Mouse (Mus musculus) layer of hippocampus, adult 2 months (tissue): ENCODE results near the gene Jhy. TPM values are rescaled to one million over a fixed set of nuclear protein-coding genes. Genes with fewer than 3 reads are reported as not detected.

ENCODE experiments used
- DNase-seq, 2 experiments: peaks; one replicate each; pipeline ENCODE4 v3.0.0; 2022; ENCODE audit warnings: low spot score in 2 of 2
- H3K27ac ChIP-seq: fragments of 200-600 bp; 2 replicates; pipeline ENCODE4 v1.8.1; 2022
- H3K4me3 ChIP-seq: fragments of 200-600 bp; 2 replicates; pipeline ENCODE4 v1.8.1; 2022; ENCODE audit warnings: mild to moderate bottlenecking
- CTCF ChIP-seq: fragments of 200-600 bp; conservative IDR thresholded peaks from 2 replicates; pipeline ENCODE4 v1.8.1; 2022; ENCODE audit warnings: antibody characterized with exemption, mild to moderate bottlenecking, moderate library complexity
- total RNA-seq, 2 experiments: library from RNA; stranded (reverse); gene quantifications; 2 replicates each; pipeline ENCODE4 v1.2.3; 2021

The Jhy gene
- total RNA-seq, 2 experiments from 2014 or later: 0.33 to 0.69 TPM

GRCm38 (mm10) chr9:40871369-40872155, 92.4 kb downstream of the Jhy start:
- Histone ChIP-seq H3K4me3 (peak overlapping the region; percentile 6; the same call in 1 of the 2 replicates), H3K27ac (no peak overlapping the region)

GRCm38 (mm10) chr9:40870331-40870730, 93.6 kb downstream of the Jhy start:
- Histone ChIP-seq H3K27ac (no peak overlapping the region), H3K4me3 (no peak overlapping the region)
- no peak for TF ChIP-seq CTCF
- no peak for DNase-seq

More at GRCm38 (mm10) chr9:40871369-40872155, 92.4 kb downstream of the Jhy start:
- no peak for DNase-seq
- TF ChIP-seq CTCF: no peak

- H3K27ac ChIP-seq: no peak overlapping the region
- no peak for TF ChIP-seq CTCF
- no peak for DNase-seq
- peak overlapping the region; percentile 46 for H3K4me3 ChIP-seq
These were observed 104.7 kb downstream of the Jhy start for GRCm38 (mm10) chr9:40859196-40859595.

- DNase-seq: peak in 1 of 2 experiments; percentile 10
- H3K4me3 ChIP-seq: peak overlapping the region; percentile 46
- TF ChIP-seq CTCF: no peak
- H3K27ac ChIP-seq: peak overlapping the region; percentile 64
These were observed 105.3 kb downstream of the Jhy start for GRCm38 (mm10) chr9:40858461-40859160.

GRCm38 (mm10) chr9:40851515-40851914, 112.4 kb downstream of the Jhy start:
- TF ChIP-seq CTCF: no peak

More at GRCm38 (mm10) chr9:40851515-40851914, 112.4 kb downstream of the Jhy start:
- no peak overlapping the region for H3K27ac ChIP-seq
- no peak for DNase-seq
- H3K4me3 ChIP-seq: no peak overlapping the region

Other genes with a start within 250 kb of the Jhy start
- gene Hspa8, start 163.1 kb downstream of the Jhy start, total RNA-seq: 1,000 to 10,000 TPM; 2,132 to 2,154 TPM
- not detected for gene Bsx, start 90.0 kb downstream of the Jhy start, total RNA-seq
- under 1 TPM; 0.12 to 0.36 TPM for gene Crtam, start 40.5 kb upstream of the Jhy start, total RNA-seq
- 10 to 100 TPM; 26.7 to 27.0 TPM for gene Ubash3b, start 197.6 kb upstream of the Jhy start, total RNA-seq